Mouse (Mus musculus): Measurements from ENCODE around the gene Rabep1. TPM values are rescaled to one million over a fixed set of nuclear protein-coding genes. Genes with fewer than 3 reads are reported as not detected.
"Not testable (repeated sequence)": the region's sequence is repeated elsewhere in the genome, so short reads cannot be mapped to it uniquely, and the experiment has no call there.

Gene Rabep1
- polyA plus RNA-seq, 1 experiment from 2014 or later, result 18.5 TPM

- WGBS (ENCODE audit: insufficient replicate concordance), result 60% methylated on average over 3 of the region's 3 CpGs
- H3K27me3 ChIP-seq (ENCODE audit: insufficient read depth, low read length), result no peaks in the 10 kb centered on the region
- no peak overlapping the region for H3K27ac ChIP-seq (ENCODE audit: low read depth)
- no peak for ATAC-seq
- no peaks in the 10 kb centered on the region for H3K4me1 ChIP-seq (ENCODE audit: insufficient read depth)
- no peak overlapping the region for H3K9ac ChIP-seq (replicated peaks)
- peaks cover 35% of the 10 kb centered on the region for H3K36me3 ChIP-seq (replicated peaks; ENCODE audit: insufficient read depth, low read length)
- H3K4me3 ChIP-seq (ENCODE audit: low read depth, low read length), result no peak overlapping the region
- no peak for TF ChIP-seq CTCF (IDR thresholded peaks at IDR 0.05; ENCODE audit: low read depth)
- no peak for TF ChIP-seq EP300 (IDR thresholded peaks at IDR 0.05; ENCODE audit: low read depth)
- no peaks in the 10 kb centered on the region for H3K9me3 ChIP-seq (ENCODE audit: low read length)
- no peak for DNase-seq
- no peak overlapping the region for H3K4me2 ChIP-seq (ENCODE audit: low read depth, low read length)
Observed at GRCm38 (mm10) chr11:70897680-70898079, 53.1 kb downstream of the Rabep1 start.

- H3K27me3 ChIP-seq (ENCODE audit: insufficient read depth, low read length); DNase-seq; H3K4me2 ChIP-seq (ENCODE audit: low read depth, low read length); H3K27ac ChIP-seq (ENCODE audit: low read depth); H3K4me1 ChIP-seq (ENCODE audit: insufficient read depth); H3K9me3 ChIP-seq (ENCODE audit: low read length); H3K4me3 ChIP-seq (ENCODE audit: low read depth, low read length); ATAC-seq; H3K9ac ChIP-seq (replicated peaks): not testable (repeated sequence)
- H3K36me3 ChIP-seq (replicated peaks; ENCODE audit: insufficient read depth, low read length), result peaks cover 32% of the 10 kb centered on the region
- 91% methylated on average over 5 of the region's 5 CpGs for WGBS (ENCODE audit: insufficient replicate concordance)
Observed at GRCm38 (mm10) chr11:70898182-70898581, 53.6 kb downstream of the Rabep1 start.

GRCm38 (mm10) chr11:70906681-70907080, 62.1 kb downstream of the Rabep1 start:
- 61% methylated on average over 3 of the region's 3 CpGs for WGBS (ENCODE audit: insufficient replicate concordance)
- no peak for DNase-seq
- no peak overlapping the region for H3K4me2 ChIP-seq (ENCODE audit: low read depth, low read length)
- no peaks in the 10 kb centered on the region for H3K4me1 ChIP-seq (ENCODE audit: insufficient read depth)
- H3K36me3 ChIP-seq (replicated peaks; ENCODE audit: insufficient read depth, low read length), result peaks cover 28% of the 10 kb centered on the region
- H3K27ac ChIP-seq (ENCODE audit: low read depth), result no peak overlapping the region
- ATAC-seq, result no peak
- TF ChIP-seq EP300 (IDR thresholded peaks at IDR 0.05; ENCODE audit: low read depth) (no peak), CTCF (IDR thresholded peaks at IDR 0.05; ENCODE audit: low read depth) (no peak)
- H3K9ac ChIP-seq (replicated peaks), result no peak overlapping the region
- no peak overlapping the region for H3K4me3 ChIP-seq (ENCODE audit: low read depth, low read length)
- no peaks in the 10 kb centered on the region for H3K27me3 ChIP-seq (ENCODE audit: insufficient read depth, low read length)
- no peaks in the 10 kb centered on the region for H3K9me3 ChIP-seq (ENCODE audit: low read length)

GRCm38 (mm10) chr11:70911323-70911722, 66.7 kb downstream of the Rabep1 start:
- Histone ChIP-seq H3K36me3 (replicated peaks; ENCODE audit: insufficient read depth, low read length) (peaks cover 27% of the 10 kb centered on the region), H3K4me3 (ENCODE audit: low read depth, low read length) (no peak overlapping the region), H3K27ac (ENCODE audit: low read depth) (no peak overlapping the region), H3K9me3 (ENCODE audit: low read length) (no peaks in the 10 kb centered on the region), H3K9ac (replicated peaks) (no peak overlapping the region), H3K4me1 (ENCODE audit: insufficient read depth) (no peaks in the 10 kb centered on the region), H3K27me3 (ENCODE audit: insufficient read depth, low read length) (no peaks in the 10 kb centered on the region), H3K4me2 (ENCODE audit: low read depth, low read length) (no peak overlapping the region)
- TF ChIP-seq CTCF (IDR thresholded peaks at IDR 0.05; ENCODE audit: low read depth), result no peak
- TF ChIP-seq EP300 (IDR thresholded peaks at IDR 0.05; ENCODE audit: low read depth), result no peak
- DNase-seq (no peak), ATAC-seq (no peak)
- WGBS (ENCODE audit: insufficient replicate concordance), result 66% methylated on average over 3 of the region's 3 CpGs

GRCm38 (mm10) chr11:70911920-70912319, 67.3 kb downstream of the Rabep1 start:
- WGBS (ENCODE audit: insufficient replicate concordance), result 74% methylated on average over 1 of the region's 1 CpGs
- Histone ChIP-seq H3K4me1 (ENCODE audit: insufficient read depth) (no peaks in the 10 kb centered on the region), H3K4me2 (ENCODE audit: low read depth, low read length) (no peak overlapping the region), H3K9ac (replicated peaks) (no peak overlapping the region), H3K9me3 (ENCODE audit: low read length) (no peaks in the 10 kb centered on the region), H3K27me3 (ENCODE audit: insufficient read depth, low read length) (no peaks in the 10 kb centered on the region), H3K36me3 (replicated peaks; ENCODE audit: insufficient read depth, low read length) (peaks cover 24% of the 10 kb centered on the region), H3K4me3 (ENCODE audit: low read depth, low read length) (no peak overlapping the region), H3K27ac (ENCODE audit: low read depth) (no peak overlapping the region)
- ATAC-seq, result no peak
- TF ChIP-seq EP300 (IDR thresholded peaks at IDR 0.05; ENCODE audit: low read depth) (no peak), CTCF (IDR thresholded peaks at IDR 0.05; ENCODE audit: low read depth) (no peak)
- DNase-seq, result no peak

GRCm38 (mm10) chr11:70917896-70918295, 73.3 kb downstream of the Rabep1 start:
- Histone ChIP-seq H3K27ac (ENCODE audit: low read depth) (no peak overlapping the region), H3K27me3 (ENCODE audit: insufficient read depth, low read length) (no peaks in the 10 kb centered on the region), H3K4me2 (ENCODE audit: low read depth, low read length) (no peak overlapping the region), H3K9ac (replicated peaks) (no peak overlapping the region), H3K9me3 (ENCODE audit: low read length) (no peaks in the 10 kb centered on the region), H3K4me3 (ENCODE audit: low read depth, low read length) (no peak overlapping the region), H3K36me3 (replicated peaks; ENCODE audit: insufficient read depth, low read length) (peaks cover 24% of the 10 kb centered on the region), H3K4me1 (ENCODE audit: insufficient read depth) (no peaks in the 10 kb centered on the region)
- 68% methylated on average over 2 of the region's 2 CpGs for WGBS (ENCODE audit: insufficient replicate concordance)
- no peak for ATAC-seq
- DNase-seq, result no peak
- TF ChIP-seq CTCF (IDR thresholded peaks at IDR 0.05; ENCODE audit: low read depth), result no peak
- TF ChIP-seq EP300 (IDR thresholded peaks at IDR 0.05; ENCODE audit: low read depth), result no peak

- Histone ChIP-seq H3K9me3 (ENCODE audit: low read length) (no peaks in the 10 kb centered on the region), H3K27ac (ENCODE audit: low read depth) (no peak overlapping the region), H3K4me3 (ENCODE audit: low read depth, low read length) (no peak overlapping the region), H3K27me3 (ENCODE audit: insufficient read depth, low read length) (no peaks in the 10 kb centered on the region), H3K4me2 (ENCODE audit: low read depth, low read length) (no peak overlapping the region), H3K4me1 (ENCODE audit: insufficient read depth) (no peaks in the 10 kb centered on the region), H3K9ac (replicated peaks) (no peak overlapping the region), H3K36me3 (replicated peaks; ENCODE audit: insufficient read depth, low read length) (peaks cover 30% of the 10 kb centered on the region)
- 88% methylated on average over 4 of the region's 4 CpGs for WGBS (ENCODE audit: insufficient replicate concordance)
- ATAC-seq (no peak), DNase-seq (no peak)
- TF ChIP-seq EP300 (IDR thresholded peaks at IDR 0.05; ENCODE audit: low read depth), result no peak
- TF ChIP-seq CTCF (IDR thresholded peaks at IDR 0.05; ENCODE audit: low read depth), result no peak
Observed at GRCm38 (mm10) chr11:70919524-70919923, 74.9 kb downstream of the Rabep1 start.
